Mouse (Mus musculus) cerebellum, adult 18-20 months (tissue): ENCODE measurements around the gene Nbl1.

Source experiments
- DNase-seq, 2 experiments: peaks; one replicate each; pipeline ENCODE4 v3.0.0; 2021

Gene Nbl1

DNA sequence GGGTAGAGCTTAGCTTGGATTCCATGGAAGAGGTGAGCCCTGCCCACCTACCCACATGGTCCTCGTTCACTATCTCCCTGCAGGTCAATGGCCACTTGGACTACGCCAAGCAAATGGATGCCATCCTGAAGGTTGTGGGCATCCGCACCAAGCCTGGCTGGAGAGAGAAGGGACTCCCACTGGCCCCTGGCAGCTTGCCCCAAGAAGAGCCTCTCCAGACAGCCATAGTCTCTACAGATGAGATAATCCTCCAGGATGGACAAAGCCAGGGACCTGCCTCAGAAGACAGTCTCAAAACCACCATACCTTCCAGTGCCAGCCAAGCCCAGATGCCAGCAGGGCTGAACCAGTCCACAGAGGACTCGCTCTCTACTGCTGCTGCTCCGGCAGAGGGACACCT is 34.8 kb downstream of the Nbl1 start:
- no peak for DNase-seq

DNA sequence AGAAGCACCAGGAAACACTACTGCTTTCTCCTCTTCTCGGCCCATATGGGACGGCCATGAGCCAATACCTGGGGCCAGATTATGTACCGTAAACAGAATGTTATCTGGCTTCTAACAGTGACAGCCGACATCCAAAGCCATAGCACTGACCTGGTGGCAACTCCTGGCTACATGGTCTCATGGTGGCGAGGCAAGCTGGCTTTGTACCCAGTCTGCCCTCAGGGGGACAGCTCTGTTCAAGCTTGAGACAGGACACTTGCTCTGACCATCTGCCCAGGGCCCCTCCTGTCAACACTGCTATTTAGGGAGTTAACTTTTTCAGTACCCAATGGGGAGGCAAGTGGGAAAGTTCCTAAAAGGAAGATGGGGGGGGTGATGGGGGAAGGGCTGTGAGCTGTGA is 35.5 kb downstream of the Nbl1 start:
- DNase-seq, result no peak

DNA sequence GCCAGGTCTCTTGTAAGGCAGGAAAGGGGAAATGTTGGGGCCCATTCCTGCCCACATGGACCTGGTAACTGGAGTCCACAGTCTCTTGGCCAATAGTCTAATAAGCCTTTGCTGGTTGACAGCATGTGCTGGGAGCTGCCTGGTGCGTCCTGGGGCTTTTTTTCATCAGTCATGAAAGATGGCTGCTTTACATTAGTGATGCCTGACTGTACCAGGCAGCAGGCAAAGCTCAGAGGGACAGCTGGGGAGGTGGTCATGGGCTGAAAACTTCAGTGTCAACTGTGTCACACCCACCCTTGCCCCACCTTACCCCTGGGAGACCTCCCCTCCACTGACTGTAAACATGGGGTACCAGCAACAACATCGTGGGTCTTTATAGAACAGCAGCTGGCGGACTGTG is 37.0 kb downstream of the Nbl1 start:
- no peak for DNase-seq

DNA sequence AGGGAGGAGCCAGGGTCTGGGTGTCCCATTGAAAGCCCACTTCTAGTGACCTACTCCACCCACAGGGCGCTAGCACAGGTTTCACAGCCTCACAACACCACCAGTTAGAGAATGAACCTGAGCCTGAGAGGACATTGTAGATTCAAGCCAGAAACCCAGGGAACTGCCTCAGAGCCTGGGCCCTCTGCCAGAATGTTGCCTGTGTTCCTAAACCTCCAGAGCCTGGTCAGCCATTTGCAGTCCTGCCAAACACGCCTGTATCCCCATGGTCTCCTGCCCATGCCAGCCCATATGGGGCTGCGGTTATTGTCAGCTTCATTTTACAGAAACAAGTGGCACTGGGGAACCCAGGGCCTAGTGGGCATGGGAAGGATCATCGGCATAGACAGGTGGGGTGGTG is 37.5 kb downstream of the Nbl1 start:
- peak; percentile 57 to 63 for DNase-seq

DNA sequence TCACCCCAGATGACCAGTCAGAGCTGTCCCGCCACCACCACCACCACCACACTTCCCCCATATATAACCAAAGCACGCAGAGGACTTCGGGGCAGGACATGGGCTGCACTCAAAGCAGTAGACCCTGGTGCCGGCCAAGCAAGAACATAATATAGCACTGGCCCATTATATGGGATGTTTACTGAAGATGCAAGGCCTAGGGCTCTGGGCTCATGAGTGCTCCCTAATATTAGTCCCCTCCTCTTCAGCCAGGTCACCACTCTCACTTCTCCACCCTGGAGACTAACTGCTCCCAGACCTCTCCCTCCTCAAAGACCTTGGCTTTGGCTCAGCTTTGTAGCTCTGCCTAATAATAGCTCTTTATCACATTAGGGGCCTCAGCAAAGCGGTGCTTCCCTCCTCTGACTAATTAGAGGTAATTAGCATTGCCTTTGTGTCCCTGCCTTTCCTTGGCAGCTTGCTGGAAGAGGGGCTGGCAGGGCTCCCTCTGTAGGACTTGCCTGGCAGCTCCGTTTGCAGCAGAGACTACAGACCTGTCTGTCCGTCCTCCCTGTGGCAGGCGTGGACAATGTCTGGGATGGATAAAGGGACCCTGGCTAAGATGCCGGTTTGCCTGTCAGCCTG is 38.4 kb downstream of the Nbl1 start:
- no peak for DNase-seq

DNA sequence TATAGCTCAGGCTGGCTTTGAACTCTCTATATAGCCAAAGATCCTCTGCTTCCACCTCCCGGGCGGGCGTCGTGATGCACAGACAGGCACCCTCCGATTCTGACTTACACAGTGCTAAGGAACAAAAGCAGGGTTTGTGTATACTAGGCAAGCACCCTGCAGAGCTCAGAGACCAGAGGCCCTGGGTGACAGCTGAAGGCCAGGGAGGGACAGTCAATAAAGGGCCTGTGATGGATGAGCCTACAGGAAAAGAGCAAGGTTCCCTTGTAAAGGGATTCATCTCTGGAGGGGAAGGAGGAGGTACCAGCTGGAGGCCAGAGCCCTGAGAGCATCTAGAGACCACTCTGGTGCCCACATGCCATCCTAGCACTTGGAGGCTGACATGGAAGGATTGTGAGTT is 39.4 kb downstream of the Nbl1 start:
- no peak for DNase-seq

DNA sequence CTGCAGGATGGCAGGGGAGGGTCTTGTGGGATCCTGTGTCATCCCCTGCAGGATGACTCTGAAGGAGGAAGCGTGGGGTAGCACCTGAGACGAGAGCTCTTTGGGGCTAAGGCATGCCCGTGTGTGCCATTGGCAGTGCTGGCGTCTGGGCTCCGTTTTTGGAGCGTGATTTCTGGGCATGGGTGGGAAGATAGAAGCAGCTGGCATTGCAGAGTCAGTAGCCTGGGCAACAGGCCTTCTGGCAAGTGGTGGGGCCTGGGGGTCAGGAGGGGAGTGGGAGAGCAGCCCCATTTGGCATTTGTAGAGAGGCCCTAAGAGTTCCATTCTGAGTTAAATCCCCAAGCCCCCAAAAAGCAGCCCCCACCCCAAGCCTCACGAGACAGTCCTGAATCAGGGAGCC is 40.0 kb downstream of the Nbl1 start:
- DNase-seq, result no peak

DNA sequence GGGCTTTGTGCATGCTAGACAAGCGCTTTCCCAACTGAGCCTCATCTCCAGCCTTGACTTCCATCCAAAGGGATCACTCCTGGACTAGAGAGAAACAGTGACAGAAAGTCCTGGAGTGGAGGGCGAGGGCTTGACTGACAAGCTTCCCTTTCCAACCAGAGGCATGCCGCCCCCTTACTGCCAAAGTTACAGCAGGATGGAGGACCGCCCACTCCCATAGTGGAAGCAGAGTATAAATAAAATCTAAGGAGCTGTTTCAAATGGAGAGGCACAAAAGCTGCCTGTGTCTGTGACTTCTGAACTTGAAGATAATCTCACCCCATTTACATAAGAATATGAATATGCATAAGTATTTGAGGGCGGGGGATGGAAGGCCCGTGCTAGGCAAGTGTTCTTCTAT is 44.3 kb downstream of the Nbl1 start:
- no peak for DNase-seq

DNA sequence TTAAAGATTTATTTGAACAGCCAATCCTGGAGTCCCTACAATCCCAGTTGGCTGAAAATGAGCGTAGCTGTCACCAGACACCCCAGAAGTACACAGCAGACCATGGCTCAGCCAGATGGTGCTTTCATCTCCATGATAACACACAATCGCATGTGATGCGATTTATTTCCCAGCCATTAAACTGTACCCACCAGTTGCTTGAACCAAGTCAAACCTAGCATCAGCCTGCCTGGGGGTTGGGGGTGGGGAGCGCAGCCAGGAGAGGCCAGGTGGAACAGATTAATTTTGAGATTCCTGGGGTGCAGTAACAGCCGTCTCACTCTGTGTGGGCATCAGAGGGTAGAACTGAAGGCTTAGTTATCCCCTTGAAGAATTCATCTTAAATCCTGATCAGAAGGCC is 46.4 kb downstream of the Nbl1 start:
- DNase-seq, result no peak

DNA sequence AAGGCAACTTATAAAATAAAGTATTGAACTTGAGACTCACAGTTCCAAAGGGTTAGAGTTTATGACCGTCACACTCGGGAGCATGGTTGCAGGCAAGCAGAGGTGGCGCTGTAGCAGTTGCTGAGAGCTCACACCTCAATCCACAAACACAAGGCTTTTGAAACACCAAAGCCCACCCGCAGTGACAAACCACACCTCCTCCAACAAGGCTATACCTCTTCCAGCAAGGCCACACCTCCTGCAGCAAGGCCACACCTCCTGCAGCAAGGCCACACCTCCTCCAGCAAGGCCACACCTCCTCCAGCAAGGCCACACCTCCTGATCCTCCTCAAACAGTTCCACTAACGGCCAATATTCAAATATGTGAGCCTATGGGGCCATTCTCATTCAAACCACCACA is 48.2 kb downstream of the Nbl1 start:
- no peak for DNase-seq

DNA sequence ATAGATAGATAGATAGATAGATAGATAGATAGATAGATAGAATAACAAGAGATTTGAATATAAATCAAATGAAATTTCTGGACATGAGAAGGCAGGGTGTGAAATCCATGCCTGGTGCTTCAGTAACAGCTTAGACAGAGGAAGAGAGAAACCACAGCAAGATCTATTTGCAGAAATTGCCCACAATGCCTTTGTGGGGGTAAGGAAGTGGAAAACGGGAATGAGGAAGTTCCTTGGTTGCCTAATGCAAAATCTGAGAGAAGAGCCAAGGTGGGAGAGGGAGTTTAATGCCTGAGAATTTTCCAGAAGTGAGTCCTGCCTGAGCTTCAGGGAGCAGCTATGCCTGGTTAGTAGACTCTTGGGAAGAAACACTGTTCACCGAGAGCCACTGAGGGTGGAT is 49.2 kb downstream of the Nbl1 start:
- DNase-seq, result no peak

DNA sequence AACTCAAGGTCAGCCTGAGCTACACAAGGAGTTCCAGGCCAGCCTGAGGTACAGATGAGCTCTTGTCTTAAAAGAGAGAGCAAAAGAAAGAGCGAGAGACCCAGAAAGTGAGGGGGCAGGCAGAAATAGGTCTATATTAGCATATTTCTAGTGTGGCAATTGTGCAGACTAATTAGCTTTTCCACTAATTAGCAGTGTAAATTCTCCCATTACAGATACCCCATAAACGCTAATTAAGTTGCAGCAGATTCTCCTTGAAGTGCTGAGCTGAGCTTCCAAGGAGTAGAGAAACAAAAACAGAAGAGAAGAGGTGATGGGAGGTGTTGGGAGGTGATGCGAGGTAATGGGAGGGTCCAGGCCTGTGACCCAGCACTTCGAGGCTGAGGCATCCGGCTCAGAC is 50.2 kb downstream of the Nbl1 start:
- DNase-seq, result no peak

DNA sequence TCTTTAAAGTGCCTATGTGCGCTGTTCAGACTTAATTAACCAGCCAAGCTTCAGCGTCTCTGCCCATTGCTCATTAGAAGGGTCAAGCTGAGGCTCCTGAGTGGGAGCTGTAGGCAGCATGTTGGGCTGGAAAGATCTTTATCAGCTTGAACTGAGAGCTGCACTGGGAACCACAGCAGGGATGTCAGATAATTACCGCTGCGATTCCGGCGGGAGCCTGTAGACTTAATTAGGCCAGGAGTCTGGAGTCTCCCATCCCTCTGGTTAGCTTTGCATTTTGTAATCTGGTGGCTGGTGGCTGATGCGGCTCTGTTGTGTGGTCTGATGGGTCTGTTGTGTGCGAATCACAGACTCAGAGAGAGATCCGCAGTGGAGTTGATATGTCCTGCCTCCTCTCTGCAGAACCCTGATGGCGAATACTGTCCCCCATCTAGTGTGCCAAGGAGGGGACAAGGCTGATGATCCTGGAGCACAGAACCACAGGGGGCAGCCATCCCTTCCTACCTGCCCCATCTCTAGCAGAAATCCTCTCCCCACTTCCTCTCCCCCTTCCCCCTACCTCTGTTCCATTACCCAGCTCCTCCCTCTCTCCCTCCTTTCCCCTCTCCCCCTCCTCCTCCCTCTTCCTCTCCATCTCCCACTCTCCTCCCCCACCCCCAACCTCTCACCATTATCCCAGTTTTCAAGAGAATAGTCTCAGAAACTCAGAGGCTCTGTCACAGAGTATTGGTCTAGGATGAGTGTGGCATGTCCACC is 52.5 kb downstream of the Nbl1 start:
- no peak for DNase-seq

DNA sequence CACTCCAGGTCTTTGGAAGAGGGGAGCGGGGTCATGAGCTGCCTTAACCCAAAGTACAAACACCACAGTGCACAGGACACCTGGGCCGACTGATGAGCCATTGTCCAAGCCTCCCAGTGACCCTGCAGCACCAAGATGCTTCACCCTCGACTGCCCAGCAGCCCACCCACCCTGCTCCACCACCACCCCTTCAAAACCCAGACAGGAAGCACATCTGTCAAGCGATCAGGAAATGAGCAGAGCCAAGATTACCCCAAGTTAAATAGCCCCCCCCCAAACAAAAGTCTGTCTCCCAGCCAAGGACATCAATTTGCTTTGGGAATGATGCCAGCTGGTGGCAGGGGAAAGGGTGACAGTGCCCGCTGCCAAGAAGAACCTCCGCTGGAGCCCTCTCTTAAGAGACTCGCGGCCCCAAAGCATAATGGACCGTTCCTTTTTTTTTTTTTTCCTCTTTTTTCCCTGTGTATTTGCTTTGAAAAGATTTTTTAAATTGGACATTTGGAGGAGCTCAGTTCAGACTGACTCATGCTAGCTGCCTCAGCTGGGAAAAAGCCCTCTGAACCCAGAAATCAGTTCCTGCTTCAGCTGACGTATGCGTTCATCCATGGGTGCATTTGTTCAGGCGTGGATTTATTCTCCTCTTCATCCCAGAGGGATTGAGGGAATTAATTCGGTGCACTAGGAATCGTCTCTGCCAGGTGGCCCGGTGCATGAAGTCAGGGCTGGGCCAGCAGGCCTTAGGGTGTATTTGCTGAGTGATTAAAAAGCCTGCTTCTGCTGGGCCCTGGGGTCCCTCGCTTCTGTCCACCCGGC is 54.8 kb downstream of the Nbl1 start:
- DNase-seq, result no peak

DNA sequence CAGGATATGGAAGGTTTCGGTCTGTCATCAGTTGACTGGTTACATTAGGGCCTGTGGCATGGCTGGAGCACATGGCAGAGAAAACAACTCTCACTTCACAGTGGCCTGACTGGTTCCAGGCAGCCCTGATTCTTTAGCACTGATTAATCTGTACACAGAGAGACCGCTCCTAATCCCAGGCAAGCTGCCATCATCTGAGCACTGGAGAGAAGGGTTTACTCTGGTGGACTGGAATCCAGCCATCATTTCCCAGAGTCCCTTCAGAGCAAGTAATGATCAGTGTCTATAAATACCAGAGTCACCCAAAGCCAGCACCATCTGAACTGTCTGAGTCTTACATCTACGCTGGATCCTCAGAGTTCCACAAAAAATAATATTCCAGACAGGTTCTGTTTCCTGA is 57.0 kb downstream of the Nbl1 start:
- no peak for DNase-seq

DNA sequence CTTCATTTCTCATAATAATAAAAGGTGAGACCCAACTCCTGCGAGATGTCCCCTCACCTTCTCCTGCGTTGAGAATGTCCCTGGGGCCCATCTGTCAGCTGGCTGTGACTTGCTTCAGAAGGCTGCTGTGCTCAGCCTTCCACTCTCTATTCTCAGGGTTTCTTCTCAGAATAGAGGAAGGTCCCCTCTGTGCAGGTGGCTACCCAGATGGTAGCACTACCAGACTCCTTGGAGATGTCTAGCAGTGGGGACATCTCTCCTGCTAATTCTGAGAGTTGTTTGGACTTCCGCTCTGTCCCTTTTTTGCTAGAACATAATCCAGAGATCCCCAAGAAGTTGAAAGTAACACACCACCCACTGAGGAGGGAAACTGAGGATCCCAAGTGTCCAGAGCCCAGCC is 57.9 kb downstream of the Nbl1 start:
- no peak for DNase-seq

DNA sequence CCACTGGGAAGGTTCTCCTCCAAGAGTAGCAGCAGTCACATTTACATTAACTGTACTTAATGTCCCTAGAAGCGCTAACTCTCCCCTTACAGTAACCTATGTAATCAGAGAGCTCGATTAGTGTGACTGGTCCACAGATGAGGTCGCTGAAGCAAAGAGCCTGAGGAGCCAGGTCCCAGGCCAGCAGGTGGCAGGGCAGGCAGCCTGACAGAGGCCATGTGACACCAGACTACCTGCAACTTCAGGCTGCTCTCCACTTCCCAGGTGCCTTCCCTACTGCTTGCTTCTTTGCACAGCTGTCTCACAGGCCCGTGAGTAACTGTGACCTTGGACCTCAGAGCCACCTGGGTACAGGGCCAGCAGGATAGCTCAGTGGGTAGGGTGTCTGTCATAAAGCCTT is 58.3 kb downstream of the Nbl1 start:
- no peak for DNase-seq

DNA sequence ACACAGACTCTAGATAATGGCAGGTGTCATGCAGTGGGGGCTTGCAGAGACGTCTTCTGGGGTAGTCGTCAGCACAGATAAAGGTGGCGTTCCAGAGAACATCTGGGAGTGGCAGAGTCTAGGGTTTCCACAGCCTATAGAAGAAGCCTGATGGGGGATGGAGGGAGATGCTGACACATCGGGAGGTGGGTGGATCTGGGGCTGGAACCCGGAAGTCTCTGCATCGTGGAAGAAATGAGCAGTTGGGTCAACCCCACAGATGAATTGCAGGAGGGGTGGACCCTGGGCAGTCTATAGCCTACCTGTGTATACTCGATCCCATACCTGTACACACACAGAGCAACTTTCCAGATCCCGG is 58.8 kb downstream of the Nbl1 start:
- DNase-seq, result no peak

DNA sequence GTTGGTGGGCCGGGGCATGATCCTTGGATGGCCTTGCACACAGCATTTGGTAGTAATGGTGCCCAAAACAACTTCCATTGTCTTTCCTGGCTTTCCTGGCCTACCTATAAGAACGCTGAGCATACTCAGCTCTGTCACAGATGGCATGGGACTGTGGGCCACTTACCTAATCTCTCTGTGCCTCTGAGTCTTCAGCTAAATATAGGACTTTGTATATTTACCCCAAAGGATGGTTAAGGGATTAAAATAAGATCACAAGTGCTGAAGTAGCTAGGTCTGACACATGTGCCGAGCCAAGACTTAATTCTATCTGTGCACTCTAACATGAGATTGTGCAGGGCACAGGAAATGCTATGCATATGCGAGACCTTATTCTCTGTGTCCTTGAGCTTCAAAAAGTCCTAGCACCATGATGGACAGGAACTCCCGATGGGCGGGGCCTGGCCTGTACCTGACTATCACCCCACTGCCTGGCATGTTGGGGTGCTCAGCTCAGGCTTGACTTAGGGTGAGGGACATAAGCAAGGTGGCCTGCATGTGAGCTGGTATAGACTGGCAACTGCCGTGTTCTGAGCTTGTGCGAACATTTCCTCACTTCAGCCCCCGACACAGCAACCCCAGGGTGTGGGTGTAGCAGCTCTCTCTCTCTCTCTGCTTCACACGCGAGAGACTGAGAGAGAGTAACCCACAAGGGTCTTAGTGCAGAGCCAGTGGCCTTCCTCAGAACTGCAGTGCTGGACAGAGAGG is 59.4 kb downstream of the Nbl1 start:
- no peak for DNase-seq

DNA sequence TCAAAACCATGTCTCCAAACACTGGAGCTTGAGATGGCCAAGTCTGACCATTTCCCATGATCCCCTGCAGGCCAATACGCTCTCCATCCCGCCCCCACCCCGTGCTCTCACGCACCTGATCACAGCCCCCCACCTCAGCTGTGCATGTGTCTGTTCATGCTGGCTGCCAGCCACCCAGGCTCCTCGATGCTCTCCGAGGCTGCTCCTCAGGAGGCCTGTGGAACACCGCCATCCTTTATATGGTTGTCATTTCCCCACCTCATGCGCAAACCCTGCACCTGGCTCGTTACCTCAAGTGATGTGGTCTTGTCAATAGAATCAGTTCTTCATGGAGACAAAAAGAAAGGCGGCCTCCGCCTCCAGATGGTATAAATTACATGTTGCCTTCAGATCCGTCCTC is 60.3 kb downstream of the Nbl1 start:
- DNase-seq, result no peak
